8 mouse cellular contexts compared by ENCODE assay signal in the genomic region with DNA sequence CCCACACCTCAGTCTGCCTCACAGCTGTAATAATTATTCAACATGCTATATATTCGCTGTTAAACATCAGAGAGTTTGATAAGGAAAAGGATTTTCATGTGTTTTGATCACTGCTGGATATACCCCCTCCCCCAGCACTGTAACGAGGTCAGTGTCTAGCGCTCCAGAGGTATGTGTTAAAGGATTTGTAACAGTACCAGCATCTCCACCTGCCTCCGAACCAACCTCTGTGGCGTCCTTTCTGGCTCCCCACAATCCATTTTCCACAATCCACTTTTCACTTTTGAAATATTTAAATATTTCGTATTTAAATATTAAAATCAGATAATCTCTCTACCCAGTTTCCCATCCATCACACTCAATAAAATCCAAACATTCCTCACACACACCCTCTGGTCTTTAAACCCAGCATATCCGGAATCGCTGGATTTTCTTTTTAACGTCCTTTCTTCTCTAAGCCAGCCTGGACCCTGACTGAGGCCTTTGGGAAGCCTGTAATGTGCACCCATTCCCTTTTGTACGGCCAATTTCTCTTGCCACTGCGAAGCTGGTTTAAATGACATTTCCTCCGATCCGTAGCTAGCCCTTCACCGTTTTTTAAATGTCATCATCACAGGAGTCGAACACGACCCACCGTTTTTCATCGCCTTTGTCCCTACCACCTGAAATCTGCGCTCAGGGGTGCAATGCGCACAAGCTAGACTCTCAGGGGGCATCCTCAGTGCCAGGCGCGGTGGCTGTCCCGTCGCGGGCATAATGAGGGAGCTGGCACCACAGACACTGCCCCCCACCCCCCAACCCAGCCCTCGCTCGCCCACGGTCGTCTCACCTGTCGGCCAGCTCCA. TPM values are rescaled to one million over a fixed set of nuclear protein-coding genes. Genes with fewer than 3 reads are reported as not detected.
A peak's percentile ranks its signal among the peaks of the same experiment; 100 is the strongest.
DNase-seq lines count a peak whose midpoint lies in the region; ATAC-seq and TF ChIP-seq lines count a peak whose summit lies in the region.

No protein-coding gene starts in this region.

- peaks cover 22% of the 10 kb centered on the region for H3K4me1 ChIP-seq in lung, embryonic 15.5 days
- H3K4me1 ChIP-seq in heart, embryonic 15.5 days (replicated peaks) = peaks cover 17% of the 10 kb centered on the region
- peaks cover 19% of the 10 kb centered on the region for H3K4me1 ChIP-seq in liver, postnatal 0 days (ENCODE audit: insufficient read depth)

- 2% methylated on average over 30 of the region's 30 CpGs for WGBS in lung, embryonic 15.5 days
- 4% methylated on average over 30 of the region's 30 CpGs for WGBS in heart, embryonic 15.5 days
- 8% methylated on average over 30 of the region's 30 CpGs for WGBS in liver, postnatal 0 days (ENCODE audit: insufficient replicate concordance)

- TF ChIP-seq EP300 in liver, postnatal 0 days (IDR thresholded peaks at IDR 0.05; ENCODE audit: low read depth) = no peak

- no peak for TF ChIP-seq CTCF in liver, postnatal 0 days (IDR thresholded peaks at IDR 0.05; ENCODE audit: low read depth)

- H3K4me3 ChIP-seq in lung, embryonic 15.5 days = peak overlapping the region; percentile 95
- H3K4me3 ChIP-seq in heart, embryonic 15.5 days = peak overlapping the region; percentile 82
- peak overlapping the region; percentile 91 for H3K4me3 ChIP-seq in liver, postnatal 0 days (ENCODE audit: low read depth, low read length)

- H3K36me3 ChIP-seq in lung, embryonic 15.5 days = peaks cover 8% of the 10 kb centered on the region; the same call in 1 of the 2 replicates
- H3K36me3 ChIP-seq in heart, embryonic 15.5 days = peaks cover 8% of the 10 kb centered on the region; the same call in 1 of the 2 replicates
- H3K36me3 ChIP-seq in liver, postnatal 0 days (replicated peaks; ENCODE audit: insufficient read depth, low read length) = peaks cover 7% of the 10 kb centered on the region; the same call in 1 of the 2 replicates

- H3K27me3 ChIP-seq in lung, embryonic 15.5 days = no peaks in the 10 kb centered on the region
- no peaks in the 10 kb centered on the region for H3K27me3 ChIP-seq in heart, embryonic 15.5 days
- no peaks in the 10 kb centered on the region for H3K27me3 ChIP-seq in liver, postnatal 0 days (ENCODE audit: insufficient read depth, low read length)

- peak overlapping the region; percentile 93 for H3K4me2 ChIP-seq in lung, embryonic 15.5 days
- peak overlapping the region; percentile 95 for H3K4me2 ChIP-seq in heart, embryonic 15.5 days
- peak overlapping the region; percentile 87 for H3K4me2 ChIP-seq in liver, postnatal 0 days (ENCODE audit: low read depth, low read length)

- no peaks in the 10 kb centered on the region for H3K9me3 ChIP-seq in lung, embryonic 15.5 days
- H3K9me3 ChIP-seq in heart, embryonic 15.5 days (replicated peaks) = no peaks in the 10 kb centered on the region
- H3K9me3 ChIP-seq in liver, postnatal 0 days (ENCODE audit: low read length) = no peaks in the 10 kb centered on the region

- peak overlapping the region; percentile 90 for H3K9ac ChIP-seq in lung, embryonic 15.5 days
- peak overlapping the region; percentile 83 for H3K9ac ChIP-seq in heart, embryonic 15.5 days
- H3K9ac ChIP-seq in liver, postnatal 0 days (replicated peaks) = peak overlapping the region; percentile 94

- peak overlapping the region; percentile 77 for H3K27ac ChIP-seq in lung, embryonic 15.5 days
- peak overlapping the region; percentile 69 for H3K27ac ChIP-seq in heart, embryonic 15.5 days
- H3K27ac ChIP-seq in liver, postnatal 0 days (ENCODE audit: low read depth) = peak overlapping the region; percentile 79; the same call in 1 of the 2 replicates

- ATAC-seq in lung, embryonic 15.5 days (ENCODE audit: borderline replicate concordance, extremely low read depth, low FRiP score, low TSS enrichment) = no peak
- peak; percentile 14; the same call in 1 of the 2 replicates for ATAC-seq in heart, embryonic 15.5 days (replicated peaks; ENCODE audit: insufficient number of reproducible peaks, insufficient read depth, low FRiP score, low read depth)
- no peak for ATAC-seq in liver, postnatal 0 days
- no peak for ATAC-seq in activated CD4-positive, CD25-positive, alpha-beta regulatory T cell, adult 4 months

- DNase-seq in lung, postnatal 36 days = no peak
- DNase-seq in c-Kit-positive CD71-positive TER-119-positive erythroid progenitor cells, embryonic 14.5 days (ENCODE audit: low spot score) = peak; percentile 20
- no peak for DNase-seq in liver, postnatal 0 days
- no peak for DNase-seq in left cerebral cortex, adult 18-20 months (ENCODE audit: low spot score in 2 of 2)
- DNase-seq in thymus, postnatal 0 days (ENCODE audit: low spot score) = no peak

RNA-seq across cellular contexts. Expression of a gene that starts 1.0 kb away (rescaled TPM):
- 8.6 and 9.3 TPM in 2 replicates for polyA plus RNA-seq in lung, embryonic 15.5 days (2015; fragmentation: Nextera tagmentation; extraction: Ambion mirVana)
- polyA plus RNA-seq in heart, embryonic 15.5 days (2015; fragmentation: Nextera tagmentation; extraction: Ambion mirVana) = 6.9 and 8.7 TPM in 2 replicates
- polyA plus RNA-seq in liver, postnatal 0 days (2015; fragmentation: Nextera tagmentation; extraction: Ambion mirVana) = 0.88 and 1.3 TPM in 2 replicates
- 1 to 10 TPM; 1.9 to 2.1 TPM for polyA plus RNA-seq in activated CD4-positive, CD25-positive, alpha-beta regulatory T cell, adult 4 months (2017; shearing (Covaris generic))
- 100 to 1,000 TPM; 104 to 106 TPM for total RNA-seq in left cerebral cortex, adult 18-20 months (2021)
- polyA plus RNA-seq in thymus, postnatal 0 days (2015; fragmentation: Nextera tagmentation; extraction: Ambion mirVana) = 5.3 and 5.4 TPM in 2 replicates

RNA-seq across cellular contexts. Expression of a gene that starts 29.9 kb away (rescaled TPM):
- polyA plus RNA-seq in lung, embryonic 15.5 days (2015; fragmentation: Nextera tagmentation; extraction: Ambion mirVana) = 0.56 and 0.88 TPM in 2 replicates
- 0.33 and 0.42 TPM in 2 replicates for polyA plus RNA-seq in heart, embryonic 15.5 days (2015; fragmentation: Nextera tagmentation; extraction: Ambion mirVana)
- polyA plus RNA-seq in liver, postnatal 0 days (2015; fragmentation: Nextera tagmentation; extraction: Ambion mirVana) = 0.07 TPM in 2 replicates
- not detected for polyA plus RNA-seq in activated CD4-positive, CD25-positive, alpha-beta regulatory T cell, adult 4 months (2017; shearing (Covaris generic))
- 1 to 10 TPM in 1 of 2 experiments, under 1 TPM in 1; 0.82 to 1.2 TPM for total RNA-seq in left cerebral cortex, adult 18-20 months (2021)
- polyA plus RNA-seq in thymus, postnatal 0 days (2015; fragmentation: Nextera tagmentation; extraction: Ambion mirVana) = 0.39 and 0.55 TPM in 2 replicates

RNA-seq across cellular contexts. Expression of a gene that starts 30.0 kb away (rescaled TPM):
- 129 and 133 TPM in 2 replicates for polyA plus RNA-seq in lung, embryonic 15.5 days (2015; fragmentation: Nextera tagmentation; extraction: Ambion mirVana)
- 90.2 and 104 TPM in 2 replicates for polyA plus RNA-seq in heart, embryonic 15.5 days (2015; fragmentation: Nextera tagmentation; extraction: Ambion mirVana)
- polyA plus RNA-seq in liver, postnatal 0 days (2015; fragmentation: Nextera tagmentation; extraction: Ambion mirVana) = 11.1 and 11.9 TPM in 2 replicates
- 100 to 1,000 TPM; 118 to 125 TPM for polyA plus RNA-seq in activated CD4-positive, CD25-positive, alpha-beta regulatory T cell, adult 4 months (2017; shearing (Covaris generic))
- total RNA-seq in left cerebral cortex, adult 18-20 months (2021) = 10 to 100 TPM; 47.2 to 53.8 TPM
- polyA plus RNA-seq in thymus, postnatal 0 days (2015; fragmentation: Nextera tagmentation; extraction: Ambion mirVana) = 147 TPM in 2 replicates

RNA-seq across cellular contexts. Expression of a gene that starts 56.1 kb away (rescaled TPM):
- polyA plus RNA-seq in lung, embryonic 15.5 days (2015; fragmentation: Nextera tagmentation; extraction: Ambion mirVana) = 142 and 143 TPM in 2 replicates
- 86.3 and 119 TPM in 2 replicates for polyA plus RNA-seq in heart, embryonic 15.5 days (2015; fragmentation: Nextera tagmentation; extraction: Ambion mirVana)
- polyA plus RNA-seq in liver, postnatal 0 days (2015; fragmentation: Nextera tagmentation; extraction: Ambion mirVana) = 7.4 and 9.0 TPM in 2 replicates
- polyA plus RNA-seq in activated CD4-positive, CD25-positive, alpha-beta regulatory T cell, adult 4 months (2017; shearing (Covaris generic)) = not detected
- total RNA-seq in left cerebral cortex, adult 18-20 months (2021) = 1 to 10 TPM; 4.3 to 6.6 TPM
- 12.2 and 16.4 TPM in 2 replicates for polyA plus RNA-seq in thymus, postnatal 0 days (2015; fragmentation: Nextera tagmentation; extraction: Ambion mirVana)

RNA-seq across cellular contexts. Expression of a gene that starts 56.2 kb away (rescaled TPM):
- polyA plus RNA-seq in lung, embryonic 15.5 days (2015; fragmentation: Nextera tagmentation; extraction: Ambion mirVana) = 151 and 153 TPM in 2 replicates
- 49.5 and 76.6 TPM in 2 replicates for polyA plus RNA-seq in heart, embryonic 15.5 days (2015; fragmentation: Nextera tagmentation; extraction: Ambion mirVana)
- polyA plus RNA-seq in liver, postnatal 0 days (2015; fragmentation: Nextera tagmentation; extraction: Ambion mirVana) = 24.4 and 29.8 TPM in 2 replicates
- polyA plus RNA-seq in activated CD4-positive, CD25-positive, alpha-beta regulatory T cell, adult 4 months (2017; shearing (Covaris generic)) = 10 to 100 TPM; 57.2 to 76.7 TPM
- total RNA-seq in left cerebral cortex, adult 18-20 months (2021) = 100 to 1,000 TPM; 133 to 140 TPM
- polyA plus RNA-seq in thymus, postnatal 0 days (2015; fragmentation: Nextera tagmentation; extraction: Ambion mirVana) = 99.2 and 109 TPM in 2 replicates
